Mouse (Mus musculus) G1E (cell line): Measurements from ENCODE around the gene Rars2.

Experiments used
- CTCF ChIP-seq: IDR thresholded peaks from 2 replicates; pipeline ENCODE4 v1.5.1; 2012; ENCODE audit warnings: low read depth, low read length, inconsistent platforms, mixed read lengths
- GATA1 ChIP-seq: IDR thresholded peaks from 2 replicates; pipeline ENCODE4 v1.6.1; 2012; ENCODE audit warnings: borderline replicate concordance, low read length, inconsistent platforms, mixed read lengths
- POLR2AphosphoS5 ChIP-seq: IDR thresholded peaks from 2 replicates; pipeline ENCODE4 v1.6.1; 2012; ENCODE audit warnings: low read depth, low read length, inconsistent platforms; ENCODE audit not compliant: insufficient replicate concordance
- TAL1 ChIP-seq: conservative IDR thresholded peaks from 2 replicates; pipeline ENCODE4 v1.6.1; 2012; ENCODE audit warnings: low read depth, low read length, inconsistent platforms, mixed read lengths

- TF ChIP-seq CTCF (no peak), GATA1 (no peak), POLR2AphosphoS5 (no peak), TAL1 (no peak)
Observed at GRCm38 (mm10) chr4:34634129-34634528, 19.4 kb downstream of the Rars2 start.
